Mouse (Mus musculus): ENCODE measurements around the gene Tox4. TPM values are rescaled to one million over a fixed set of nuclear protein-coding genes. Genes with fewer than 3 reads are reported as not detected.
"Not testable (repeated sequence)": the region's sequence is repeated elsewhere in the genome, so short reads cannot be mapped to it uniquely, and the experiment has no call there.

The Tox4 gene
- polyA plus RNA-seq, 1 experiment from 2014 or later = 56.0 TPM

- Histone ChIP-seq H3K27ac (ENCODE audit: low read length) (peak within 1 kb of the TSS; percentile 91), H3K4me3 (ENCODE audit: low read depth, low read length) (peak within 1 kb of the TSS; percentile 67), H3K4me1 (ENCODE audit: control insufficient read depth, insufficient read depth, low read length) (0 out of 2 replicates have a peak, but pooled peaks cover 3% of the 10 kb centered on the region), H3K4me2 (replicated peaks; ENCODE audit: low read depth, low read length) (peak within 1 kb of the TSS; percentile 70), H3K27me3 (ENCODE audit: control insufficient read depth, insufficient read depth, low read length) (no peaks in the 10 kb centered on the region), H3K9me3 (ENCODE audit: control insufficient read depth, low read depth, low read length) (no peaks in the 10 kb centered on the region), H3K9ac (replicated peaks; ENCODE audit: low read depth, low read length) (peak within 1 kb of the TSS; percentile 62), H3K36me3 (ENCODE audit: control insufficient read depth, insufficient read depth, low read length) (peaks cover 5% of the 10 kb centered on the region)
- peak; percentile 96 for ATAC-seq (ENCODE audit: insufficient number of reproducible peaks, insufficient read depth, low FRiP score, low read depth)
- WGBS = under 1% methylated on average over 46 of the region's 46 CpGs
Observed at GRCm38 (mm10) chr14:52304644-52305271, 25.8 kb downstream of the Tox4 start, which contains the start of gene Mettl3. Gene Mettl3 (minus strand): TSS chr14:52305128.

GRCm38 (mm10) chr14:52306100-52306499, 27.2 kb downstream of the Tox4 start:
- Histone ChIP-seq H3K36me3 (ENCODE audit: control insufficient read depth, insufficient read depth, low read length) (no peaks in the 10 kb centered on the region), H3K27ac (ENCODE audit: low read length) (no peak overlapping the region), H3K4me3 (ENCODE audit: low read depth, low read length) (no peak overlapping the region), H3K9me3 (ENCODE audit: control insufficient read depth, low read depth, low read length) (no peaks in the 10 kb centered on the region), H3K27me3 (ENCODE audit: control insufficient read depth, insufficient read depth, low read length) (no peaks in the 10 kb centered on the region), H3K4me1 (ENCODE audit: control insufficient read depth, insufficient read depth, low read length) (0 out of 2 replicates have a peak, but pooled peaks cover 3% of the 10 kb centered on the region), H3K4me2 (replicated peaks; ENCODE audit: low read depth, low read length) (no peak overlapping the region), H3K9ac (replicated peaks; ENCODE audit: low read depth, low read length) (no peak overlapping the region)
- ATAC-seq (ENCODE audit: insufficient number of reproducible peaks, insufficient read depth, low FRiP score, low read depth) = no peak
- 92% methylated on average over 2 of the region's 2 CpGs for WGBS

- not testable (repeated sequence) for H3K4me1 ChIP-seq (ENCODE audit: control insufficient read depth, insufficient read depth, low read length); H3K27me3 ChIP-seq (ENCODE audit: control insufficient read depth, insufficient read depth, low read length); H3K4me3 ChIP-seq (ENCODE audit: low read depth, low read length); H3K27ac ChIP-seq (ENCODE audit: low read length); H3K4me2 ChIP-seq (replicated peaks; ENCODE audit: low read depth, low read length); H3K9me3 ChIP-seq (ENCODE audit: control insufficient read depth, low read depth, low read length); H3K9ac ChIP-seq (replicated peaks; ENCODE audit: low read depth, low read length); ATAC-seq (ENCODE audit: insufficient number of reproducible peaks, insufficient read depth, low FRiP score, low read depth)
- WGBS = 98% methylated on average over 5 of the region's 6 CpGs
- H3K36me3 ChIP-seq (ENCODE audit: control insufficient read depth, insufficient read depth, low read length) = peaks cover 25% of the 10 kb centered on the region
Observed at GRCm38 (mm10) chr14:52310343-52310742, 31.4 kb downstream of the Tox4 start.

- no peak overlapping the region for H3K4me3 ChIP-seq (ENCODE audit: low read depth, low read length)
- no peak overlapping the region for H3K27ac ChIP-seq (ENCODE audit: low read length)
- peaks cover 8% of the 10 kb centered on the region for H3K4me1 ChIP-seq (ENCODE audit: control insufficient read depth, insufficient read depth, low read length)
- no peaks in the 10 kb centered on the region for H3K27me3 ChIP-seq (ENCODE audit: control insufficient read depth, insufficient read depth, low read length)
- no peaks in the 10 kb centered on the region for H3K9me3 ChIP-seq (ENCODE audit: control insufficient read depth, low read depth, low read length)
- no peak overlapping the region for H3K4me2 ChIP-seq (replicated peaks; ENCODE audit: low read depth, low read length)
- no peak for ATAC-seq (ENCODE audit: insufficient number of reproducible peaks, insufficient read depth, low FRiP score, low read depth)
- WGBS = 84% methylated on average over 2 of the region's 2 CpGs
- no peak overlapping the region for H3K9ac ChIP-seq (replicated peaks; ENCODE audit: low read depth, low read length)
- peaks cover 25% of the 10 kb centered on the region for H3K36me3 ChIP-seq (ENCODE audit: control insufficient read depth, insufficient read depth, low read length)
Observed at GRCm38 (mm10) chr14:52310906-52311305, 32.0 kb downstream of the Tox4 start.

- ATAC-seq (ENCODE audit: insufficient number of reproducible peaks, insufficient read depth, low FRiP score, low read depth) = no peak
- Histone ChIP-seq H3K4me2 (replicated peaks; ENCODE audit: low read depth, low read length) (peak overlapping the region; percentile 83; the same call in 1 of the 2 replicates), H3K27me3 (ENCODE audit: control insufficient read depth, insufficient read depth, low read length) (no peaks in the 10 kb centered on the region), H3K9me3 (ENCODE audit: control insufficient read depth, low read depth, low read length) (no peaks in the 10 kb centered on the region), H3K36me3 (ENCODE audit: control insufficient read depth, insufficient read depth, low read length) (peaks cover 25% of the 10 kb centered on the region), H3K27ac (ENCODE audit: low read length) (no peak overlapping the region), H3K4me3 (ENCODE audit: low read depth, low read length) (no peak overlapping the region), H3K9ac (replicated peaks; ENCODE audit: low read depth, low read length) (no peak overlapping the region), H3K4me1 (ENCODE audit: control insufficient read depth, insufficient read depth, low read length) (peaks cover 13% of the 10 kb centered on the region)
- 88% methylated on average over 26 of the region's 26 CpGs for WGBS
Observed at GRCm38 (mm10) chr14:52313931-52314807, 35.2 kb downstream of the Tox4 start.

- H3K27me3 ChIP-seq (ENCODE audit: control insufficient read depth, insufficient read depth, low read length) = no peaks in the 10 kb centered on the region
- no peaks in the 10 kb centered on the region for H3K9me3 ChIP-seq (ENCODE audit: control insufficient read depth, low read depth, low read length)
- H3K4me2 ChIP-seq (replicated peaks; ENCODE audit: low read depth, low read length) = peak overlapping the region; percentile 83
- peak overlapping the region; percentile 74 for H3K4me3 ChIP-seq (ENCODE audit: low read depth, low read length)
- H3K36me3 ChIP-seq (ENCODE audit: control insufficient read depth, insufficient read depth, low read length) = peaks cover 25% of the 10 kb centered on the region
- H3K27ac ChIP-seq (ENCODE audit: low read length) = no peak overlapping the region
- H3K9ac ChIP-seq (replicated peaks; ENCODE audit: low read depth, low read length) = peak overlapping the region; percentile 84; the same call in 1 of the 2 replicates
- H3K4me1 ChIP-seq (ENCODE audit: control insufficient read depth, insufficient read depth, low read length) = peaks cover 13% of the 10 kb centered on the region
- no peak for ATAC-seq (ENCODE audit: insufficient number of reproducible peaks, insufficient read depth, low FRiP score, low read depth)
- 44% methylated on average over 8 of the region's 8 CpGs for WGBS
Observed at GRCm38 (mm10) chr14:52314808-52315150, 35.8 kb downstream of the Tox4 start.

GRCm38 (mm10) chr14:52315283-52315780, 36.4 kb downstream of the Tox4 start:
- peak overlapping the region; percentile 91 for H3K27ac ChIP-seq (ENCODE audit: low read length)
- no peaks in the 10 kb centered on the region for H3K27me3 ChIP-seq (ENCODE audit: control insufficient read depth, insufficient read depth, low read length)
- H3K9me3 ChIP-seq (ENCODE audit: control insufficient read depth, low read depth, low read length) = no peaks in the 10 kb centered on the region
- H3K4me3 ChIP-seq (ENCODE audit: low read depth, low read length) = peak overlapping the region; percentile 74
- WGBS = 2% methylated on average over 17 of the region's 17 CpGs
- H3K9ac ChIP-seq (replicated peaks; ENCODE audit: low read depth, low read length) = peak overlapping the region; percentile 84
- ATAC-seq (ENCODE audit: insufficient number of reproducible peaks, insufficient read depth, low FRiP score, low read depth) = no peak
- H3K4me1 ChIP-seq (ENCODE audit: control insufficient read depth, insufficient read depth, low read length) = peaks cover 13% of the 10 kb centered on the region
- peak overlapping the region; percentile 83 for H3K4me2 ChIP-seq (replicated peaks; ENCODE audit: low read depth, low read length)
- peaks cover 25% of the 10 kb centered on the region for H3K36me3 ChIP-seq (ENCODE audit: control insufficient read depth, insufficient read depth, low read length)

GRCm38 (mm10) chr14:52315792-52316440, 37.0 kb downstream of the Tox4 start:
- Histone ChIP-seq H3K9ac (replicated peaks; ENCODE audit: low read depth, low read length) (peak overlapping the region; percentile 84), H3K36me3 (ENCODE audit: control insufficient read depth, insufficient read depth, low read length) (peaks cover 25% of the 10 kb centered on the region), H3K9me3 (ENCODE audit: control insufficient read depth, low read depth, low read length) (no peaks in the 10 kb centered on the region), H3K4me2 (replicated peaks; ENCODE audit: low read depth, low read length) (peak overlapping the region; percentile 83), H3K27ac (ENCODE audit: low read length) (peak overlapping the region; percentile 91), H3K4me1 (ENCODE audit: control insufficient read depth, insufficient read depth, low read length) (peaks cover 13% of the 10 kb centered on the region), H3K4me3 (ENCODE audit: low read depth, low read length) (peak overlapping the region; percentile 74), H3K27me3 (ENCODE audit: control insufficient read depth, insufficient read depth, low read length) (no peaks in the 10 kb centered on the region)
- ATAC-seq (ENCODE audit: insufficient number of reproducible peaks, insufficient read depth, low FRiP score, low read depth) = peak; percentile 85
- 0% methylated on average over 36 of the region's 41 CpGs for WGBS

Data from stomach, embryonic 14.5 days (tissue).